Mouse (Mus musculus): Measurements from ENCODE around the gene Olfr391-ps.

Olfr391-ps gene

GRCm38 (mm10) chr11:73802952-73803351 is at the start of gene Olfr391-ps:
Gene Olfr391-ps, minus strand, starts transcription at chr11:73803052.
- no peak for DNase-seq (ENCODE audit: low spot score in 2 of 2)

GRCm38 (mm10) chr11:73851354-73851753 is 48.5 kb upstream of the Olfr391-ps start, which contains the start of gene Olfr393:
Gene Olfr393, minus strand, starts transcription at chr11:73851454.
- DNase-seq (ENCODE audit: low spot score in 2 of 2): no peak

GRCm38 (mm10) chr11:73816949-73817348 is 14.1 kb upstream of the Olfr391-ps start, which contains the start of gene Olfr392:
Gene Olfr392, minus strand, starts transcription at chr11:73817049.
- DNase-seq (ENCODE audit: low spot score in 2 of 2): no peak

GRCm38 (mm10) chr11:73782664-73783063 is 20.2 kb downstream of the Olfr391-ps start, which contains the start of gene Olfr390:
Gene Olfr390, plus strand, starts transcription at chr11:73782964.
- DNase-seq (ENCODE audit: low spot score in 2 of 2): no peak

GRCm38 (mm10) chr11:73780613-73781012 is 22.2 kb downstream of the Olfr391-ps start, which contains the start of gene Olfr389:
Gene Olfr389, minus strand, starts transcription at chr11:73780713.
- DNase-seq (ENCODE audit: low spot score in 2 of 2): no peak

- DNase-seq (ENCODE audit: low spot score in 2 of 2): no peak
These were observed 43.7 kb downstream of the Olfr391-ps start for GRCm38 (mm10) chr11:73759115-73759514.

Measured in natural killer cell, adult 2 months (primary cell).